Mouse (Mus musculus) subcutaneous adipose tissue, adult 2 months (tissue): ENCODE measurements around the gene Nat10. TPM values are rescaled to one million over a fixed set of nuclear protein-coding genes. Genes with fewer than 3 reads are reported as not detected.

Experiments
- polyA plus RNA-seq: library from polyadenylated mRNA; depleted of rRNA; stranded (reverse); fragments of >200 nt; gene quantifications from 2 replicates; pipeline ENCODE4 v1.2.3, GENCODE M21; 2012; ENCODE audit warnings: low replicate concordance; rRNA removed

Nat10 gene
- polyA plus RNA-seq, result 40.4 and 85.0 TPM in 2 replicates

GRCm38 (mm10) chr2:103760906-103761716 lies at the start of gene Nat10:
TSS of gene Nat10 (minus strand) at chr2:103761270.

GRCm38 (mm10) chr2:103797491-103798009 lies 36.5 kb upstream of the Nat10 start, which contains the start of gene Caprin1:
TSS of gene Caprin1 (minus strand) at chr2:103797649.

Other genes with a start within 250 kb of the Nat10 start
- 1.8 and 6.6 TPM in 2 replicates for gene Abtb2, start 195.0 kb downstream of the Nat10 start, polyA plus RNA-seq
- gene Caprin1, start 36.4 kb upstream of the Nat10 start, polyA plus RNA-seq, result 136 and 204 TPM in 2 replicates
- gene Lmo2, start 196.7 kb upstream of the Nat10 start, polyA plus RNA-seq, result 25.8 and 28.9 TPM in 2 replicates